Mouse (Mus musculus) heart, adult 2 months (tissue): ENCODE data around the gene Spire2. TPM values are rescaled to one million over a fixed set of nuclear protein-coding genes. Genes with fewer than 3 reads are reported as not detected.
A peak's percentile ranks its signal among the peaks of the same experiment; 100 is the strongest.

Experiments used
- DNase-seq, 2 experiments: peaks; one replicate each; pipeline ENCODE4 v3.0.0; 2021
- H3K27ac ChIP-seq: fragments of 200-600 bp; 2 replicates; pipeline ENCODE4 v1.8.1; 2022
- H3K27me3 ChIP-seq: fragments of 200-500 bp; 2 replicates; pipeline ENCODE4 v1.6.1; 2012; ENCODE audit warnings: mild to moderate bottlenecking, low read length, inconsistent platforms, mixed read lengths; ENCODE audit not compliant: control insufficient read depth, insufficient read depth
- H3K36me3 ChIP-seq: fragments of 200-500 bp; 2 replicates; pipeline ENCODE4 v1.6.1; 2012; ENCODE audit warnings: low read length, inconsistent platforms; ENCODE audit not compliant: control insufficient read depth, insufficient read depth
- H3K4me1 ChIP-seq: fragments of 200-500 bp; 2 replicates; pipeline ENCODE4 v1.6.1; 2011; ENCODE audit warnings: low read length; ENCODE audit not compliant: control insufficient read depth, insufficient read depth
- H3K4me3 ChIP-seq: fragments of 200-600 bp; 2 replicates; pipeline ENCODE4 v1.8.1; 2022
- H3K79me2 ChIP-seq: fragments of 200-500 bp; replicated peaks from 2 replicates; pipeline ENCODE4 v1.6.1; 2012; ENCODE audit warnings: mild to moderate bottlenecking, inconsistent platforms, low read length, moderate library complexity, mixed read lengths; ENCODE audit not compliant: control insufficient read depth, insufficient read depth
- H3K9ac ChIP-seq: fragments of 200-500 bp; 2 replicates; pipeline ENCODE4 v1.6.1; 2012; ENCODE audit warnings: low read depth, mild to moderate bottlenecking, control low read depth, inconsistent platforms, low read length, mixed read lengths
- CTCF ChIP-seq: fragments of 200-600 bp; IDR thresholded peaks from 2 replicates; pipeline ENCODE4 v1.8.1; 2022; ENCODE audit warnings: antibody characterized with exemption, mild to moderate bottlenecking, moderate library complexity
- EP300 ChIP-seq: fragments of 200-500 bp; IDR thresholded peaks from 2 replicates; pipeline ENCODE4 v1.6.1; 2011; ENCODE audit warnings: low read depth, low read length, control low read depth; ENCODE audit not compliant: insufficient read depth
- POLR2A ChIP-seq: fragments of 200-500 bp; IDR thresholded peaks from 2 replicates; pipeline ENCODE4 v1.6.1; 2011; ENCODE audit warnings: mild to moderate bottlenecking, low read depth, low read length, control low read depth; ENCODE audit not compliant: insufficient read depth
- WGBS: fragments of 180-500 bp; shearing (Covaris S2); methylation state at CpG from one replicate; pipeline ENCODE4 v1.1.7; 2018; 5-methylcytosine and 5-hydroxymethylcytosine counted together
- intact Hi-C: fragments of 180-260 bp; cut with DNase I; formaldehyde crosslinking; loops from one replicate; pipeline ENCODE4 v1.15.1; 2025
- polyA plus RNA-seq: library from polyadenylated mRNA; depleted of rRNA; stranded (reverse); fragments of >200 nt; gene quantifications from 2 replicates; pipeline ENCODE4 v1.2.3, GENCODE M21; 2012
- total RNA-seq, 2 experiments: library from RNA; stranded (reverse); gene quantifications; 2 replicates each; pipeline ENCODE4 v1.2.3; 2021

The Spire2 gene
- total and polyA plus RNA-seq, 3 experiments = 0.11 to 0.53 (median 0.26) TPM

DNA sequence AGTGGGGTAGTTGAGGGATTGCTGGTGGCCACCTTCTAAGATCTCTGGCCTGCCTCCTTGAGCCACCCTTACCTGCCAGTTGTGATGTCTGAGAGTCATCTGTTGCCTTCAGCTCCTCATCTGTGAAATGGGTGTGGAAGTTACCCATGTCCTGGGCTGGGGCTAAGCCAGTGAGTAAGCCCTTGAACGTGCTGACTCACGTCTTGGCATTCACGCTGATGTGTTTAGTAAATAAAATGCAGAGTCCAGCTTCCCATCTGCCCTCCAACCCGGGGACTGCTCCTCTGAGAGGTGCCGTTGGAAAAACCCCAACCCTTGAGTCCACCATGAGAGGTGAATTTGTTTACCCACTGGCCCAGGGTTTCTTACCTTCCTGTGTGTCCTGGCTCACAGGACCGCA, 13.3 kb downstream of the Spire2 start:
- no peaks in the 10 kb centered on the region; the same call in 1 of the 2 replicates for H3K27me3 ChIP-seq
- TF ChIP-seq EP300 = no peak
- no peak for TF ChIP-seq CTCF
- TF ChIP-seq POLR2A = no peak
- no peaks in the 10 kb centered on the region for H3K36me3 ChIP-seq
- no peaks in the 10 kb centered on the region for H3K79me2 ChIP-seq
- no peak for DNase-seq
- intact Hi-C loops = no loop called here
- no peak overlapping the region for H3K4me3 ChIP-seq
- H3K4me1 ChIP-seq = no peaks in the 10 kb centered on the region
- no peak overlapping the region for H3K27ac ChIP-seq
- 69% methylated on average over 6 of the region's 6 CpGs for WGBS
- H3K9ac ChIP-seq = no peak overlapping the region

DNA sequence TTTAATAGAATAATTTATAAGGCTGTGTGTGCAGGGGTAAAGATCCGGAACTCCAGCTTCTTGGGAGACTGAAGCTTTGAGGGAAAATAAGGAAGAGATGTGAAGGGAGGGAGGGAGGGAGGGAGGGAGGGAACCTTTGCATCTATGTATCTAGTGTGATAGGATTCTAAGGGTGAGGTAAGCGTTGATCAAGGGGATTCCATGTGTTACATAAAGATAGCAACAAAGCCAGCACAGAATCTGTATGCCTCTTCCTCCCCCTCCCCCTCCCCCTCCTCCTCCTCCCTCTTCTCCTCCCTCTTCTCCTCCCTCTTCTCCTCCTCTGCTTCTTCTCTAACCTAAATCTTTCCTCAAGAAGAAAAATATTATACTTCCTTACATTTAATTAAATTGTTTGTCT, 14.8 kb downstream of the Spire2 start:
- TF ChIP-seq EP300 = no peak
- no peak for TF ChIP-seq POLR2A
- no peak for TF ChIP-seq CTCF
- Histone ChIP-seq H3K4me3 (no peak overlapping the region), H3K79me2 (no peaks in the 10 kb centered on the region), H3K27me3 (no peaks in the 10 kb centered on the region; the same call in 1 of the 2 replicates), H3K27ac (no peak overlapping the region), H3K36me3 (no peaks in the 10 kb centered on the region), H3K9ac (no peak overlapping the region), H3K4me1 (no peaks in the 10 kb centered on the region)
- WGBS = 45% methylated on average over 2 of the region's 2 CpGs
- intact Hi-C loops = no loop called here
- no peak for DNase-seq

DNA sequence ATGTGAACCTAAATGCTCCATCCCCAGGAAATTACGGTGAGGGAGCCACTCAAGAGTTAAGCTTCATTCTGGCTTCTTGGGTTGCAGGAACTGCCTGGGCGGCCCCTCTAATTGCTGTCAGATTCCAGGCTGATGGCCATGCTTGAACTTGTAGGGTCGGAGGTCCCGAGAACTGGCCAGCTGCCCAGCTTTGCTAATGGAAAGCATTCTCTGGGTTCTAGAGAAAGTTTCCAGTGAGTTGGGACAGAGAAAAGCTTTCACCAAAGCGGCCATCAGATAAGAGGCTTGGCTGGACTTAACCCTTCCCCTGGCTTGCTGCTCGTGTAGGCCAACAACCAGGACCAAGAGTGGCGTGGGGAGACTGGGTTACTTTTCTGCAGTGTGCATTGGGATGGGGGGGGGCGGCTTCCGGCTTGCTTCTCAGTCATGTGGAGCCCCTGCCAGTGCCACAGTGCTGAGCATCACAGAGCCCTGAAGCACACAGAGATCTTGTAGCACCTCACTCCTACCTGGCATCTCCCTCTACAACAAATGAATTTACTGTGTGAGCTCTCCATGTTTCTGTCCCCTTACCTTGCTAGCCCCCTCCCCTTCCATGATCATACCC, 15.8 kb downstream of the Spire2 start:
- no peak overlapping the region for H3K27ac ChIP-seq
- intact Hi-C loops = no loop called here
- no peaks in the 10 kb centered on the region for H3K36me3 ChIP-seq
- no peak overlapping the region for H3K4me3 ChIP-seq
- H3K4me1 ChIP-seq = no peaks in the 10 kb centered on the region
- no peaks in the 10 kb centered on the region for H3K79me2 ChIP-seq
- no peak overlapping the region for H3K9ac ChIP-seq
- TF ChIP-seq CTCF (no peak), EP300 (no peak), POLR2A (no peak)
- peak; percentile 32 to 41 for DNase-seq
- H3K27me3 ChIP-seq = no peaks in the 10 kb centered on the region; the same call in 1 of the 2 replicates
- WGBS = 20% methylated on average over 9 of the region's 9 CpGs

DNA sequence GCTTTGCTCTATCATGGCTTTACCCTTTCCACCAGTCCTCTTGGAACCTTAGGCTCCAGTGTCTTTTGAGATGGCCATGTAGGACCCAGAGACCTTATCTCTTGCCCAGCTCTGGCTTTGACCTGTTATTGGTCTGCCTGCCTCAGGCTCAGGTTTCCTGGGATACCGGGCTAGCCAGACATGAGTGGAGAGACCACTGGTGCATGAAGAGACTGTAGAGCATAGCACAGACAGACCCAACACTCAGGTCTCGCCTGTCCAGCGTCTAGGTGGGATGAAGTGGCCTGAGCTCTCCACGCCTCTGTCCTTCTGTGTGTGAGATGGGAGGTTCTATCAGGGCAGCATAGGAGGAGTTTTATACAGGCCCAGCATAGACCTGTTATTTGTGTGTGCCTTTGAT, 16.6 kb downstream of the Spire2 start:
- Histone ChIP-seq H3K79me2 (no peaks in the 10 kb centered on the region), H3K9ac (no peak overlapping the region), H3K36me3 (no peaks in the 10 kb centered on the region), H3K27me3 (no peaks in the 10 kb centered on the region), H3K27ac (no peak overlapping the region), H3K4me1 (no peaks in the 10 kb centered on the region), H3K4me3 (no peak overlapping the region)
- intact Hi-C loops = no loop called here
- 82% methylated on average over 4 of the region's 4 CpGs for WGBS
- no peak for DNase-seq
- TF ChIP-seq CTCF (no peak), POLR2A (no peak)

DNA sequence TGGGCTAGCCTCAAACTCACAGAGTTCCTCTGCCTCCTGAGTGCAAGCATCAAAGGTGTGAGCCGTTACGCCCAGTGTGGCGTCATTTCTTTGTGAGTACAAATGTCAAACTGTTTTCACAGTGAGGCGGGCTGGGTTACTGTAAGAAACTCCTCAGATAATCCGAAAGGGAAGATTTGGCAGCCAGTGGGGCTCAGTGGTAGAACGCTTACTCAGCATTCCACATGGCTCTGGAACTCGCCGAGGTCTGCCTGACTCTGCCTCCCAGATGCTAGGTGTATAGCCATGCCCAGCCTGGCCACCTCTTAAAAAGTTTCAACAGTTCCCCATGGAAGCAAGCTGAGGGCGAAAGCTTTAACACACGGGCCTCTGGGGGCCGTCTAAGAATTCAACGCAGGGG, 19.6 kb downstream of the Spire2 start:
- intact Hi-C loops = no loop called here
- Histone ChIP-seq H3K27me3 (no peaks in the 10 kb centered on the region), H3K4me3 (no peak overlapping the region), H3K4me1 (no peaks in the 10 kb centered on the region), H3K36me3 (no peaks in the 10 kb centered on the region), H3K27ac (no peak overlapping the region), H3K79me2 (no peaks in the 10 kb centered on the region), H3K9ac (no peak overlapping the region)
- 67% methylated on average over 12 of the region's 12 CpGs for WGBS
- TF ChIP-seq POLR2A (no peak), CTCF (no peak), EP300 (no peak)
- DNase-seq = no peak

DNA sequence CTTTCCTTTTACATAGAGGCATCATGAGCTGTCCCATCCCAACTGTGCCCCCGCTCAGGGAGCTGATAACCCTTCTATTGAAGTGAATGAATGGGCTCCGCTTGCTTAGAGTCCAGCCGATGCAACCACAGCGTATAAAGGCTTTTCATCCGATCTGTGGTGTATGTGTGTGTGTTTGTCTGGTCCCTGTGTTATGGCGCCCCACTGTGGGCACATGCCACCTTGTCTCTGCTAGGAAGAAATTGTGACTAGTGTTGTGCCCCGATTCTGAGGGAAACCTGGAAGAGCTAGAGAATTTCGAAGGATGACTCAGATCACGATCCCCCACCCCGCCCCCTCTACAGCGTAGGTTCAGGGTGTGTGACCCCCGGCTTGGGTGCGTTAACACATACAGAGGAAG, 20.3 kb downstream of the Spire2 start:
- intact Hi-C loops = no loop called here
- no peaks in the 10 kb centered on the region for H3K4me1 ChIP-seq
- H3K36me3 ChIP-seq = no peaks in the 10 kb centered on the region
- TF ChIP-seq CTCF (peak; percentile 40), POLR2A (no peak), EP300 (no peak)
- H3K27me3 ChIP-seq = no peaks in the 10 kb centered on the region
- no peaks in the 10 kb centered on the region for H3K79me2 ChIP-seq
- H3K4me3 ChIP-seq = no peak overlapping the region
- no peak overlapping the region for H3K9ac ChIP-seq
- no peak overlapping the region for H3K27ac ChIP-seq
- no peak for DNase-seq
- WGBS = 39% methylated on average over 13 of the region's 13 CpGs
